Comparison of ENCODE assay signal across 21 mouse cellular contexts in the genomic region with DNA sequence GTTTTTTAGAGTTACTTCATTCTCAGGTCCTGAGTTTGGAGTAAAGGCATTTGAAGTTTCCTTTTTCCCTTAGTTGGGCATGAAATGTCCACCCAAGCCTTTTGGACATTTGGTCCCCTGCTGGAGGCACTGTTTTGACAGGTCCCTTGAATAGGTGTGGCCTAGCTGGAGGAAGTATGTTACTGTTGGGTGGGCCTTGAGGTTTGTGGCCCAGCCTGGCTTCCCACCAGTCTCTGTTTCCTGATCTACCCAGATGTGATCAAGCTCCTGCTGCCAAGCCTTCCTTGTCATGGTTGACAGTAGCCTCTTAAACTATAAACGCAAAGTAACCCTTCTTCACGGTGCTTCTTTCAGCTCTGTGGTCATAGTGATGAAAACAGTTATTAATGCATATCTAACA.
"Had no signal": no experiment of that assay in that cellular context is flagged by ENCODE, and none has a peak within 500 bp of the region (broad histone marks: within the 10 kb centered on the region; RNA-seq: fewer than 3 reads in every experiment).

No protein-coding gene starts in this region.

- DNase-seq: kidney, adult 11 months; kidney, adult 8-10 months; kidney, postnatal 14 days; kidney, postnatal 4 days; liver; liver, embryonic 13.5 days; lung, embryonic 14.5 days; right cerebral cortex, postnatal 14 days; right cerebral cortex, postnatal 4 days; thymus, postnatal 36 days had no signal

- ATAC-seq: lung, postnatal 0 days; midbrain, embryonic 13.5 days; midbrain, embryonic 16.5 days had no signal

- H3K27me3 ChIP-seq: limb, embryonic 13.5 days; liver, embryonic 13.5 days; megakaryocyte, embryonic 14.5 days; midbrain, embryonic 13.5 days; neural tube, embryonic 13.5 days had no signal

- H3K9ac ChIP-seq: limb, embryonic 13.5 days; liver, embryonic 13.5 days; lung, embryonic 14.5 days; midbrain, embryonic 13.5 days; neural tube, embryonic 13.5 days had no signal

- H3K9me3 ChIP-seq: limb, embryonic 10.5 days; limb, embryonic 13.5 days; liver, embryonic 13.5 days; megakaryocyte, embryonic 14.5 days; midbrain, embryonic 10.5 days; midbrain, embryonic 13.5 days; neural tube, embryonic 13.5 days had no signal

- H3K4me1 ChIP-seq: limb, embryonic 10.5 days; midbrain, embryonic 10.5 days had no signal

- H3K27ac ChIP-seq: limb, embryonic 10.5 days; limb, embryonic 13.5 days; liver, embryonic 13.5 days; macrophage; midbrain, embryonic 10.5 days; midbrain, embryonic 13.5 days; neural tube, embryonic 13.5 days; stomach, postnatal 0 days had no signal

- H3K4me3 ChIP-seq: limb, embryonic 10.5 days; limb, embryonic 13.5 days; liver, embryonic 13.5 days; megakaryocyte, embryonic 14.5 days; midbrain, embryonic 10.5 days; midbrain, embryonic 13.5 days; myocyte; neural tube, embryonic 13.5 days had no signal
